Mouse (Mus musculus): ENCODE measurements around the gene Tc2n. TPM values are rescaled to one million over a fixed set of nuclear protein-coding genes. Genes with fewer than 3 reads are reported as not detected.

Tc2n gene
- total RNA-seq (2023) = not detected

DNA sequence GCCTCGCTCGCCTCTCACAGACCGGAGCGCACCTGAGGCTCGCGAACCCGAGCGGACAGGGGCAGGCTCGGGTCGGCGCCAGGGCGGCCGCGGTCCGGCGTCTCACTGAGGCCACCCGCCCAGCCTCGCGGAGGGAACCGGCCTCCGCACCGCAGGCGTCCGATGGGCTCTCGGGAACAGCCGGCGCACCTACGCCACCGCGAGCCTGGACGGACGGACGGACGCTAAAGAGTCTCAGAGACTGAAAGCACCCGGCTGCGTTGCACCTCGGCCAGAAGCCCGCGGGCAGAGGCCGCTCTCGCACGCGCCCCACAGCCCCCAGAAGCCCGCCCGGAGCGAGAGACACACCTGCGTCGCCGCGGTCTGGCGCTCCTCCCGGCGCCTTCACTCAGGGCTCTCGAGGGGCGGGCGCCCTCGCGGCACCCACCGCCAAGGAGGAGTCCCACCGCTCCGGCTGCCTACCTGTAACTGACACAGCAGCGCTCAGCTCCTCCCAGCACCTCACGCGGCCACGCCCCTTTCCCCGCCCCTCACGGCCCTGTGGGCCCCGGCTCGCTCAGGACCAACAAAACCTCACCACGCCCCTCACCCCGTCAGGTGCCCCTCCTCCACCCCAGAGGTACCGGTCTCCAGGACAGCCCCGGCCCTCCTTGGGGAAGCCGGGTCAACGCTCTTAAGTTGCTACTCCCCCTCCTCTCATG lies at the start of gene Tc2n:
Gene Tc2n, minus strand, starts transcription at position 470 of the 701 bp plus-strand sequence.

Other genes starting within 250 kb of the Tc2n start
- not detected for gene Fbln5, start 100.5 kb upstream of the Tc2n start, total RNA-seq (2023)
- 10 to 100 TPM; 58.9 to 67.8 TPM for gene Trip11, start 194.7 kb upstream of the Tc2n start, total RNA-seq (2023)
- 10 to 100 TPM; 25.3 to 31.5 TPM for gene Atxn3, start 239.7 kb upstream of the Tc2n start, total RNA-seq (2023)